Mouse (Mus musculus): Measurements from ENCODE around the gene Btg1.

DNA sequence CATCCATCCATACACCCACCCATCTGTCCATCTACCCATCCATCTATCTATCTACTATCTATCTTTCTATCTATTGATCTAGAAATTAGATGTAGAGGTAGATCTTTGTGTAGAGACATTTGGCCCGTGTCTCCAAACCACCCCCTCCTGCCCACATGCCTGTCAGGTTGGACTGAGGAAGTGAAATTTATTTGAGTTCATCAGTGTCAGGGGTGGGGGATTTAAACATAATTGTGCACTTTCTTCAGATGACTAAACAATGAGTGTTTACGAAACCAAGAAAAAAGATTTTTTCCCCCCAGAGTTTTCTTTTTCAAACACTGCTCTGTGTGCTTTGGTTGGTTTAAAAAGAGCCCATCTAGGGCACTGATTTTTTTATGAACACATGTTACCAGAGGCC, 10.9 kb upstream of the Btg1 start:
- TF ChIP-seq POLR2A (IDR thresholded peaks at IDR 0.05; ENCODE audit: low read depth, low read length): no peak
- TF ChIP-seq CTCF (IDR thresholded peaks at IDR 0.05; ENCODE audit: borderline replicate concordance, insufficient read depth, low read length): no peak

All from embryonic fibroblast, embryonic 13.5 days (primary cell).